Mouse (Mus musculus) liver, embryonic 16.5 days (tissue): ENCODE measurements around the gene Gm43951. TPM values are rescaled to one million over a fixed set of nuclear protein-coding genes. Genes with fewer than 3 reads are reported as not detected.

Experiments used
- ATAC-seq: fragments of 200-750 bp; cut with Nextera tagmentation; 2 replicates; pipeline ENCODE4 v1.8.0; 2017; ENCODE audit warnings: low read depth, mild to moderate bottlenecking, moderate number of reproducible peaks, moderate library complexity
- H3K27ac ChIP-seq: fragments of 300-500 bp; sonication (generic); 2 replicates; pipeline ENCODE4 v1.5.1; 2014; ENCODE audit warnings: mild to moderate bottlenecking, low read length
- H3K27me3 ChIP-seq: fragments of 300-500 bp; sonication (generic); 2 replicates; pipeline ENCODE4 v1.6.1; 2014; ENCODE audit warnings: low read depth, low read length, mixed read lengths; ENCODE audit not compliant: control insufficient read depth, insufficient read depth
- H3K36me3 ChIP-seq: fragments of 300-500 bp; sonication (generic); 2 replicates; pipeline ENCODE4 v1.6.1; 2014; ENCODE audit warnings: mild to moderate bottlenecking; ENCODE audit not compliant: control insufficient read depth, insufficient read depth
- H3K4me1 ChIP-seq: fragments of 300-500 bp; sonication (generic); 2 replicates; pipeline ENCODE4 v1.6.1; 2014; ENCODE audit warnings: low read depth, low read length, mixed read lengths; ENCODE audit not compliant: control insufficient read depth
- H3K4me2 ChIP-seq: fragments of 300-500 bp; sonication (generic); 2 replicates; pipeline ENCODE4 v1.6.1; 2014; ENCODE audit warnings: low read depth, low read length, mixed read lengths
- H3K4me3 ChIP-seq: fragments of 300-500 bp; sonication (generic); 2 replicates; pipeline ENCODE4 v1.5.1; 2014; ENCODE audit warnings: low read depth, mild to moderate bottlenecking, low read length
- H3K9ac ChIP-seq: fragments of 300-500 bp; sonication (generic); 2 replicates; pipeline ENCODE4 v1.6.1; 2014; ENCODE audit warnings: low read depth, low read length
- H3K9me3 ChIP-seq: fragments of 300-500 bp; sonication (generic); replicated peaks from 2 replicates; pipeline ENCODE4 v1.6.1; 2016; ENCODE audit warnings: low read length; ENCODE audit not compliant: control insufficient read depth
- WGBS: fragments of 180-500 bp; shearing (Covaris S2); extraction: QIAGEN DNeasy Blood & Tissue Kit; methylation state at CpG from one replicate; pipeline ENCODE4 v1.1.7; 2014; ENCODE audit not compliant: insufficient replicate concordance; 5-methylcytosine and 5-hydroxymethylcytosine counted together
- polyA plus RNA-seq: library from polyadenylated mRNA; unstranded; fragments of >200 nt; fragmentation: Nextera tagmentation; extraction: Ambion mirVana; gene quantifications from 2 replicates; pipeline ENCODE4 v1.2.1, GENCODE M21; 2015

Gene Gm43951
- polyA plus RNA-seq, 1 experiment from 2014 or later, result not detected

- Histone ChIP-seq H3K4me3 (no peak overlapping the region), H3K27me3 (no peaks in the 10 kb centered on the region; the same call in 1 of the 2 replicates), H3K27ac (no peak overlapping the region), H3K4me2 (no peak overlapping the region), H3K9me3 (no peaks in the 10 kb centered on the region), H3K4me1 (no peaks in the 10 kb centered on the region), H3K9ac (no peak overlapping the region), H3K36me3 (no peaks in the 10 kb centered on the region)
- WGBS, result 72% methylated on average over 4 of the region's 4 CpGs
- ATAC-seq, result no peak
Observed at GRCm38 (mm10) chr11:72228513-72228912, 21.9 kb upstream of the Gm43951 start.

GRCm38 (mm10) chr11:72226901-72227300 is 20.3 kb upstream of the Gm43951 start:
- H3K36me3 ChIP-seq, result no peaks in the 10 kb centered on the region
- H3K4me3 ChIP-seq, result no peak overlapping the region
- ATAC-seq, result no peak
- H3K4me1 ChIP-seq, result no peaks in the 10 kb centered on the region
- H3K27ac ChIP-seq, result no peak overlapping the region
- H3K4me2 ChIP-seq, result no peak overlapping the region
- no peak overlapping the region for H3K9ac ChIP-seq
- no peaks in the 10 kb centered on the region for H3K9me3 ChIP-seq
- WGBS, result 57% methylated on average over 6 of the region's 6 CpGs
- H3K27me3 ChIP-seq, result no peaks in the 10 kb centered on the region; the same call in 1 of the 2 replicates

DNA sequence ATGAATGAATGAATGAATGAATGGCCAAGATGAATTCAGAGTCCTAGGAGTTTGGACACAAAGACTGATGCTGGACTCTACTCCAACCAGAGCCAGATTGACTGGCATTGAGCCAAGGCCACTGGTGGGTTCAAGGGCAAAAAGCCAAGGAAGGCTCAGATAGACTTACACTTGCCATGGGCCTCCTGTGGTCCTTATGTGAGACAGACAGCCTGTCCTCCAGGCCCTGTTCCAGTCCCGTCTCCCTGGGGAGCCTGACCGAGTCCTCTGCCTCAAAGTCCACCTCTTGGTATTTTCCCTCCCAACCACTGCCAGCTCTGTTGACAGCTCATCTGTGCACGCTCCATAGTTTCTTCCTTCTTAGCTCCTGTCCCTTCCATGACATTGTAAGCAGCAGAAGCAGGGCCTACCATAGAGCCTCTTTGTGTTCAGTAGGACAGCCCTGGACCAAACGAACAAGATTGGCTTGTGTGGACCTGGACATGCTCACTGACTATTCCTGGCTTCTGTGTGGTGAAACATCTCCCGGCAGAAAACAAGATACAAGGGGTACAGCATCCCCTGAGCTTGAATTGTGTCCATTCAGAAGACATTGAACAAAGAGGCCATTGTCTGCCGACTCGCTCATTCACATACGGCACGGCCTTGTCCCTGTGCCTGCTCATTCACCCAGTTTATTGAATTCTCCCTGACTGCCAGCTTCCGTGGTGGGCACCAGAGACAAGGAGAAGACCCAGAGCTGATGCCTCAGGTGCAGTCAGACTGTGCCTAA is 19.6 kb upstream of the Gm43951 start:
- 74% methylated on average over 10 of the region's 10 CpGs for WGBS
- H3K9ac ChIP-seq, result no peak overlapping the region
- no peak overlapping the region for H3K4me2 ChIP-seq
- H3K4me3 ChIP-seq, result no peak overlapping the region
- H3K27me3 ChIP-seq, result no peaks in the 10 kb centered on the region; the same call in 1 of the 2 replicates
- H3K9me3 ChIP-seq, result no peaks in the 10 kb centered on the region
- ATAC-seq, result no peak
- no peaks in the 10 kb centered on the region for H3K4me1 ChIP-seq
- H3K36me3 ChIP-seq, result no peaks in the 10 kb centered on the region
- H3K27ac ChIP-seq, result no peak overlapping the region

GRCm38 (mm10) chr11:72224865-72225264 is 18.2 kb upstream of the Gm43951 start:
- Histone ChIP-seq H3K36me3 (no peaks in the 10 kb centered on the region), H3K27me3 (no peaks in the 10 kb centered on the region; the same call in 1 of the 2 replicates), H3K9me3 (no peaks in the 10 kb centered on the region), H3K9ac (no peak overlapping the region), H3K27ac (no peak overlapping the region), H3K4me2 (no peak overlapping the region), H3K4me3 (no peak overlapping the region), H3K4me1 (no peaks in the 10 kb centered on the region)
- 12% methylated on average over 5 of the region's 5 CpGs for WGBS
- ATAC-seq, result no peak

DNA sequence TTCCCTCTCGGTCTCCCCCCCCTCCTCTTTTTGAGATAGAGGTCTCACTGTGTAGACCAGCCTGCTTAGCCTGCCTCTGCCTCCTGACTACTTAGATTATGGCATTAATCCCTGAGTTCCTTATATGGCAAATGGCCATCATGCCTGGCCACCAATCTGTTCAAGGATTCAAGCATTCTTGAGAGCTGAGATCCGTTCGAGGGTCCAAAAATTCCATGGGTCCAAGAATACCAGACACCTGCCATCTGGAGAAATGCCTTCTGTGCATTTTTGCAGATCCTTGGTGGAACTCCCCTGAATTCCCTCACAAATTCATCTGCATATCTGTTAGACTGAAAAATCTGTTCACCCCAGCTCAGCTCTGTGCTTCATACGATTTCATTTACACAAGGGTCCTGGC is 16.8 kb upstream of the Gm43951 start:
- 63% methylated on average over 4 of the region's 4 CpGs for whole genome bisulfite sequencing
- H3K4me3 ChIP-seq, result no peak overlapping the region
- H3K4me1 ChIP-seq, result no peaks in the 10 kb centered on the region
- H3K4me2 ChIP-seq, result no peak overlapping the region
- no peaks in the 10 kb centered on the region; the same call in 1 of the 2 replicates for H3K27me3 ChIP-seq
- no peak for ATAC-seq
- no peaks in the 10 kb centered on the region for H3K36me3 ChIP-seq
- no peaks in the 10 kb centered on the region for H3K9me3 ChIP-seq
- H3K9ac ChIP-seq, result no peak overlapping the region
- no peak overlapping the region for H3K27ac ChIP-seq

- no peak overlapping the region for H3K4me2 ChIP-seq
- no peak overlapping the region for H3K4me3 ChIP-seq
- no peaks in the 10 kb centered on the region for H3K9me3 ChIP-seq
- no peaks in the 10 kb centered on the region for H3K36me3 ChIP-seq
- H3K4me1 ChIP-seq, result no peaks in the 10 kb centered on the region
- no peaks in the 10 kb centered on the region for H3K27me3 ChIP-seq
- 14% methylated on average over 6 of the region's 6 CpGs for WGBS
- no peak overlapping the region for H3K9ac ChIP-seq
- H3K27ac ChIP-seq, result no peak overlapping the region
- ATAC-seq, result no peak
Observed at GRCm38 (mm10) chr11:72221278-72221677, 14.6 kb upstream of the Gm43951 start.

DNA sequence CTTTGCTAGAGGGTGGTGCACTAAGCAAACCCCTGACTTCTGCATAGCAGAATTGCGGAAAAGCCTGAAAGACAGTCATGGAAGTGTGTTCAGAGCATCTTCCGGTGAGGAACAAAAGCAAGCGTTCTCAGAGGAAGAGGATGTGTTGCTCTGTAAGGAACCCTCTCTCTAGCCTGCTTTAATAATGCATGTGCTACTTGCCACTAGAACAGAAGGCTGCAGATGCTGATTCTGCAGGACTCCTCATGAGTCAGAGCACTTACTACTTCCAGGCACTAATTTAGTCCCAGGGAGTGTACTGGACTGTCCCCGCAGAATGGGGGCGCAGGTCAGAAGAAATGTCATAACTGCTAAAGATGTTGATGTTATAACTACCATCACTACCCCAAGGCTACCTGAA is 10.5 kb upstream of the Gm43951 start:
- Histone ChIP-seq H3K9ac (no peak overlapping the region), H3K27ac (no peak overlapping the region), H3K36me3 (no peaks in the 10 kb centered on the region), H3K4me3 (no peak overlapping the region), H3K4me1 (peaks cover 8% of the 10 kb centered on the region), H3K27me3 (no peaks in the 10 kb centered on the region), H3K4me2 (no peak overlapping the region), H3K9me3 (no peaks in the 10 kb centered on the region)
- ATAC-seq, result no peak
- WGBS, result 69% methylated on average over 5 of the region's 5 CpGs

DNA sequence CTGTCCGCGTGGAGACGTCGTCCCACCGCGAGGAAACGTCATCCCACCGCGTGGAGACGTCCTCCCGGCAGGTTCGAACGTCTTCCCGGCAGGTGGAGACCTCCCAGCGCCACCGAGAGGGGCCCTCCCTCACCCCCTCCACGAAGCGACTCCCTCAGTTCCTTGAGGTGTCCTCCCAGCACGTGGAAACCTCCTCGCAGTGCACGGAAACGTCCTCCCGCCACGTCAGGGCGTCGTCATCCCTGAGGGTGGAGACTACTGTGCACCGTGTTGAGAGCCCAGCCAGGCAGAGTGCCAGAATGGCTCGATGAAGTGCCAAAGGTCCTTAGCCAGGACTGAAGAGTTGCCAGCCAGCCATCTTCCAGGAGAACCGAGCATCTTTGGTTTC is 8.8 kb upstream of the Gm43951 start, which contains the start of gene Med31:
Med31 (minus strand) TSS at position 183 of the 388 bp plus-strand sequence.
- H3K4me3 ChIP-seq, result peak within 1 kb of the TSS; percentile 91
- H3K36me3 ChIP-seq, result 0 out of 2 replicates have a peak, but pooled peaks cover 5% of the 10 kb centered on the region
- no peaks in the 10 kb centered on the region for H3K27me3 ChIP-seq
- no peaks in the 10 kb centered on the region for H3K9me3 ChIP-seq
- peak within 1 kb of the TSS; percentile 100 for H3K4me2 ChIP-seq
- peak within 1 kb of the TSS; percentile 71 for H3K27ac ChIP-seq
- peak within 1 kb of the TSS; percentile 76 for H3K9ac ChIP-seq
- peaks cover 8% of the 10 kb centered on the region for H3K4me1 ChIP-seq
- WGBS, result 2% methylated on average over 29 of the region's 29 CpGs
- ATAC-seq, result peak; percentile 68

DNA sequence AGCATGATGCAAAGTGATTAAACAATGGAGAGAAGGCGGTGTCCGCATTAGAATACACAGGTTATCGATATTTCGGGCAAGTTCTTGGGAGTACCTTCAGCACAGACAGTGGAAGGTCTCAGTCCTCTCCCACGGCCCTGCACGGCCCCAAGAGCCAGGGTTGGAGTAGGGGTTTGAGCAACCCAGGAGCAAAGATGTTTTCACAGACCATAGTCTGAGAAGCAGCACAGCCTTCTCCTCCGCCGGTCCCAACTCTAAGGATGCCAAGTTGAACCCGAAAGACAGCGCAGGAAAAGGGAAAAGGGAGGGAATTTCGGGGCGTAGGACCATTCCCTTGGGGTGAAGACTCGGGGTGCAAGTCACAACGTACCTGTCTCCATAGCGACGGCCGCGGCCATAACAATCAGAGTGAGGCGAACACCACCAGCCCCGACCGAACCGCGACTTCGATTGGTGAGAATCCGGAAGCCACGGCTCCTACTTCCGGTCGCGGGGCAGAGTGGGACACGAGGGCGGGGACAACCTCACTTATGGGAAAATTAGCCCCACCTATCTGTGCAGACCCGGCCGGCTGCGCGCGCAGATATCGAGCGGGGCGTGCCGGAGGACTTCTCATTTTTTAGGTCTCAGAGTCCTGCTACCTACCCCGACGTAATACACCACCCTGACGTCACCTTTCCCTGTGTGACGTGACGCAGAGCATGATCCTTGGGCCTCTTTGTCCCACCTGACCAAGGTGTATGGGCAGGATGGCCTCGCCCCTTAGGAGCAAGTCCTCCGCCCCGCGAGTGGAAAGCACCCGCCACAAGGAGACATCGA is 8.2 kb upstream of the Gm43951 start:
- WGBS, result under 1% methylated on average over 51 of the region's 51 CpGs
- peak overlapping the region; percentile 71 for H3K27ac ChIP-seq
- no peaks in the 10 kb centered on the region for H3K27me3 ChIP-seq

More for the DNA sequence above, 8.2 kb upstream of the Gm43951 start:
- H3K36me3 ChIP-seq, result 0 out of 2 replicates have a peak, but pooled peaks cover 7% of the 10 kb centered on the region
- H3K4me3 ChIP-seq, result peak overlapping the region; percentile 91
- peaks cover 8% of the 10 kb centered on the region for H3K4me1 ChIP-seq
- H3K4me2 ChIP-seq, result peak overlapping the region; percentile 100
- H3K9ac ChIP-seq, result peak overlapping the region; percentile 76
- H3K9me3 ChIP-seq, result no peaks in the 10 kb centered on the region
- ATAC-seq, result peak; percentile 95
